Mouse (Mus musculus): Measurements from ENCODE around the gene Haus6. TPM values are rescaled to one million over a fixed set of nuclear protein-coding genes. Genes with fewer than 3 reads are reported as not detected.

Haus6 gene
- total and polyA plus RNA-seq, 3 experiments, result 37.2 to 52.7 (median 42.9) TPM

DNA sequence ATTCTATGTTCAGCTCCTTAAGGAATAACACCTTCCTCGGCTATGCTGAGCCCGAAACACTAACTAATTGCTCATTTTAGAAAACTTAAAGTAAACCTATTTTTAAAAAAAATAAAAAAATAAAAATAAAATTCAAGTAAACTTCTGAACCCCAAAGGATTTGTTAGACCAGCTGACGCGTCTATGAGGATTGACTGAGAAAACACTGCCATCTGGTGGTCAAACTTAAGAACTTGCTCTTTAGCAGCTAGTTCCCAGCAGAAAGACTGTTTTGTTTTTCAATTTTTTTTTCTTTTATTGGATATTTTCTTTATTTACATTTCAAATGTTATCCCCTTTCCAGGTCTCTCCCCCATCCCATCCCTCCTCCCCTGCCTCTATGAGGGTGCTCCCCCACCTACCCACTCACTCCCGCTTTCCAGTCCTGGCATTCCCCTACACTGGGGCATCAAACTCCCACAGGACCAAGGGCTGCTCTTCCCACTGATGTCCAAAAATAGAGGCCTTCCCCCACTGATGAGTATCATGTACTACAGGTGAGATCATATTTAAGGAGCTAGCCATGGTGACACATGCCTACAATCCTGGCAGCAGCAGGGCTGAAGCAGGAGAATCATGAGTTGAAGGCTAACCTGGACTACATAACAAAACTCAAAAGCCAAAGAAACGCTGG is 56.7 kb downstream of the Haus6 start:
- DNase-seq (ENCODE audit: low spot score) (peak; percentile 36), ATAC-seq (ENCODE audit: extremely low read depth, insufficient number of reproducible peaks, low FRiP score, poor library complexity, severe bottlenecking) (no peak)
- H3K9me3 ChIP-seq (replicated peaks), result no peaks in the 10 kb centered on the region
- H3K4me1 ChIP-seq (ENCODE audit: insufficient read depth, low read depth, low read length), result no peaks in the 10 kb centered on the region
- peaks cover 20% of the 10 kb centered on the region; the same call in 1 of the 2 replicates for H3K27me3 ChIP-seq (ENCODE audit: insufficient read depth, low read length)
- no peaks in the 10 kb centered on the region for H3K36me3 ChIP-seq (replicated peaks)
- no peak overlapping the region for H3K4me3 ChIP-seq (ENCODE audit: low read depth, low read length)
- TF ChIP-seq GATA2 (IDR thresholded peaks at IDR 0.05; ENCODE audit: borderline replicate concordance, low read depth, low read length) (no peak), POLR2AphosphoS5 (IDR thresholded peaks at IDR 0.05; ENCODE audit: insufficient replicate concordance, low read depth, low read length) (no peak), CTCF (IDR thresholded peaks at IDR 0.05; ENCODE audit: low read depth, low read length) (0 out of 2 replicates have a peak, but pooled peaks have one; percentile 10), TAL1 (conservative IDR thresholded peaks at IDR 0.05; ENCODE audit: low read depth, low read length) (no peak), GATA1 (IDR thresholded peaks at IDR 0.05; ENCODE audit: borderline replicate concordance, low read length) (no peak)

DNA sequence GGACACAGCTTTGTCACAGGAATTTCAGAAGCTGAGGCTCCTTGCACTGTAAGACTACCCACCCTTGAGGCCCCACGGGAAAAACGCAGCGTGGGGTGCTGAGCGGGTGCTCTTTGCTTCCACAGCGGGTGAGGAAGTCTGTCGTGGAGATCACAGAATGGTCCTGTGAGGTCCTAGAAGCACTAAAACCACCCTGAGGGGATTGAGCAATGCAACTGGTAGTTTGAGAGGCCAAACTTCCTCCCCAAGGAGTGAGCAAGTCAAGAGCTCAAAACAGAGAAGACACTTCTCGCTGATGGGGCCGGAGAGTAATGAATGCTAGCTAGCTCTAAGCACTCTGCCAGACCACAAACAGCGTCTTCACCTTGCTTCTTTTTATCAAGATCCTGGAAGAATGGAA is 63.5 kb downstream of the Haus6 start:
- Histone ChIP-seq H3K27me3 (ENCODE audit: insufficient read depth, low read length) (peaks cover 15% of the 10 kb centered on the region; the same call in 1 of the 2 replicates), H3K4me1 (ENCODE audit: insufficient read depth, low read depth, low read length) (no peaks in the 10 kb centered on the region), H3K9me3 (replicated peaks) (no peaks in the 10 kb centered on the region), H3K4me3 (ENCODE audit: low read depth, low read length) (no peak overlapping the region), H3K36me3 (replicated peaks) (no peaks in the 10 kb centered on the region)
- DNase-seq (ENCODE audit: low spot score), result no peak
- ATAC-seq (ENCODE audit: extremely low read depth, insufficient number of reproducible peaks, low FRiP score, poor library complexity, severe bottlenecking), result no peak
- TF ChIP-seq POLR2AphosphoS5 (IDR thresholded peaks at IDR 0.05; ENCODE audit: insufficient replicate concordance, low read depth, low read length) (no peak), GATA1 (IDR thresholded peaks at IDR 0.05; ENCODE audit: borderline replicate concordance, low read length) (no peak), CTCF (IDR thresholded peaks at IDR 0.05; ENCODE audit: low read depth, low read length) (no peak), TAL1 (conservative IDR thresholded peaks at IDR 0.05; ENCODE audit: low read depth, low read length) (no peak), GATA2 (IDR thresholded peaks at IDR 0.05; ENCODE audit: borderline replicate concordance, low read depth, low read length) (no peak)

DNA sequence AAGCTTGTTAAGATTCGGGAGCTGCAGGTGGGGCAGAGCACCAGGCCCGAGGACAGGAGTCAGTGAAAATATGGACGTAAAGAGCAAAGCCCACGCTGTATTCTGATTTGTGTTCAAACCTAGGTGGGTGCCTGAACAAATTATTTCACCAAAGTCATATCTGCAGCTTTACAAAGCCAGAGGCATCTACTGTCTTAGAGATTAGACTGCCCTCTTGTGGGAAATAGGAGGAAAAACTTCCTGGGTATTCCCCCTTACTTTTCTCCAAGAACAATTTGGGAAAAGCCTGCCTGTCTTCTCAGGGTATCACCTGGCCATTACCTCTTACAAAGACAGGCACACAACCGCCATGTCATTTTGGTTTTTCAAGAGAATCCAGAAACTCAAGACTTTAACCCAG is 66.2 kb downstream of the Haus6 start:
- Histone ChIP-seq H3K9me3 (replicated peaks) (no peaks in the 10 kb centered on the region), H3K36me3 (replicated peaks) (no peaks in the 10 kb centered on the region), H3K27me3 (ENCODE audit: insufficient read depth, low read length) (0 out of 2 replicates have a peak, but pooled peaks cover 6% of the 10 kb centered on the region), H3K4me3 (ENCODE audit: low read depth, low read length) (no peak overlapping the region), H3K4me1 (ENCODE audit: insufficient read depth, low read depth, low read length) (no peaks in the 10 kb centered on the region)
- TF ChIP-seq TAL1 (conservative IDR thresholded peaks at IDR 0.05; ENCODE audit: low read depth, low read length), result no peak
- TF ChIP-seq GATA2 (IDR thresholded peaks at IDR 0.05; ENCODE audit: borderline replicate concordance, low read depth, low read length), result no peak
- TF ChIP-seq GATA1 (IDR thresholded peaks at IDR 0.05; ENCODE audit: borderline replicate concordance, low read length), result no peak
- no peak for TF ChIP-seq POLR2AphosphoS5 (IDR thresholded peaks at IDR 0.05; ENCODE audit: insufficient replicate concordance, low read depth, low read length)
- TF ChIP-seq CTCF (IDR thresholded peaks at IDR 0.05; ENCODE audit: low read depth, low read length), result no peak
- no peak for ATAC-seq (ENCODE audit: extremely low read depth, insufficient number of reproducible peaks, low FRiP score, poor library complexity, severe bottlenecking)
- no peak for DNase-seq (ENCODE audit: low spot score)

DNA sequence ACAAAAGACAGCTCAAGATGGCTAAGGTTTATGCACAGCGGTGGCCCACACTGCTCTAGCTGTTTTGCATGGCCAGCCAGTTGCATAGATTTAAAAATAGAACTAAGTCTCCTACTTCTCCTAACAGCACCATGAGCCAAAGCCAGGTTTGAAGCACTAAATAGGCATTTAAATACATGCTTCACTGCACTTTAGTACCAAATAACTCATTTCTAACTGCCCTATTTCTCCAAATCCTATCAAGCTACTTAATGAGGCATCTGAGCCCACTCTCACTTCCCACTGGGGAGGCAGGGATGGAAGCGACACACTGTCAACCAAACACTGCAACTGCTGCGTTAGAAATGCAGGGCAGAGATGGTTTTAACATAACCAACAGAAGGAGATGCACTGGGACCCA is 67.9 kb downstream of the Haus6 start:
- DNase-seq (ENCODE audit: low spot score), result no peak
- Histone ChIP-seq H3K36me3 (replicated peaks) (no peaks in the 10 kb centered on the region), H3K4me1 (ENCODE audit: insufficient read depth, low read depth, low read length) (no peaks in the 10 kb centered on the region), H3K4me3 (ENCODE audit: low read depth, low read length) (no peak overlapping the region), H3K27me3 (ENCODE audit: insufficient read depth, low read length) (0 out of 2 replicates have a peak, but pooled peaks cover 6% of the 10 kb centered on the region), H3K9me3 (replicated peaks) (no peaks in the 10 kb centered on the region)
- no peak for ATAC-seq (ENCODE audit: extremely low read depth, insufficient number of reproducible peaks, low FRiP score, poor library complexity, severe bottlenecking)
- TF ChIP-seq TAL1 (conservative IDR thresholded peaks at IDR 0.05; ENCODE audit: low read depth, low read length) (no peak), POLR2AphosphoS5 (IDR thresholded peaks at IDR 0.05; ENCODE audit: insufficient replicate concordance, low read depth, low read length) (no peak), GATA2 (IDR thresholded peaks at IDR 0.05; ENCODE audit: borderline replicate concordance, low read depth, low read length) (no peak)

DNA sequence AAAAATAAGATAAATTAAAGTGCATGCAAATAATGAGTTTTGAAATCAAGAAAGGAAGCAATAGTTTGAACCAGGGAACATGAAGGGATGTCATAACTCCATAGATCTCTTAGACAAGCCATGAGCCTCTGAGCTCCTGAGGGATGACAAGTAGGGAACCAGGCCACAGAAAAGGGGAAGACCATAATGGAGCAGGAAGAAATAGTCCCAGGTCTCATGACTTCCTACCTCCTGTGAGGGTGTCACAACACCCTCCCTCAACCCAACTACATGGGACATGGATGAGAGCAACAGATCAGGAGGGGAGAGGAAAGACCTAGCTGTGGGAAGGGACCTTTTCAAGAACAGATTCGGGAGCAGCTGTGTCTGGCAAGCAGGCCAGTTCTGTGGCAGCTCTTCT is 70.3 kb downstream of the Haus6 start:
- TF ChIP-seq TAL1 (conservative IDR thresholded peaks at IDR 0.05; ENCODE audit: low read depth, low read length) (no peak), GATA2 (IDR thresholded peaks at IDR 0.05; ENCODE audit: borderline replicate concordance, low read depth, low read length) (no peak), POLR2AphosphoS5 (IDR thresholded peaks at IDR 0.05; ENCODE audit: insufficient replicate concordance, low read depth, low read length) (no peak), GATA1 (IDR thresholded peaks at IDR 0.05; ENCODE audit: borderline replicate concordance, low read length) (no peak), CTCF (IDR thresholded peaks at IDR 0.05; ENCODE audit: low read depth, low read length) (no peak)
- Histone ChIP-seq H3K4me1 (ENCODE audit: insufficient read depth, low read depth, low read length) (no peaks in the 10 kb centered on the region), H3K27me3 (ENCODE audit: insufficient read depth, low read length) (0 out of 2 replicates have a peak, but pooled peaks cover 2% of the 10 kb centered on the region), H3K9me3 (replicated peaks) (no peaks in the 10 kb centered on the region), H3K36me3 (replicated peaks) (no peaks in the 10 kb centered on the region), H3K4me3 (ENCODE audit: low read depth, low read length) (no peak overlapping the region)
- DNase-seq (ENCODE audit: low spot score) (no peak), ATAC-seq (ENCODE audit: extremely low read depth, insufficient number of reproducible peaks, low FRiP score, poor library complexity, severe bottlenecking) (no peak)

DNA sequence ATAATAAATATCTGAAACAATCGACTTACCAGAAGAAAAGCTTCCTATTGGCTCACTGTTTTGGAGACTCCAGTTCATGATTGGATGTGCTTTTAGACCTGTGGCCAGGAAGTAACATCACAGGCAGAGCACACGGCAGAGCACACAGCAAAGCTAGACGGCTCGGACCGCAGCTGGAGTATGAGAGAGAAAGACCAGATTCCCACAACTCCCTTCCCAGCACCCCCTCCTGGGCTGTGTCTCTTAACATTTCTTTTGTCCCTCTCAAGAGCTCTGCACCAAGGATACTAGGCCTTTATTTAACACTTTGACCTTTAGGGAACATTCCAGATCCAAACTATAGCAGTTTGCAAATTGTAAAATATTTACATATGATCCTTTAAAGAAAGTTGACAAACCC is 72.9 kb downstream of the Haus6 start:
- Histone ChIP-seq H3K4me3 (ENCODE audit: low read depth, low read length) (no peak overlapping the region), H3K36me3 (replicated peaks) (no peaks in the 10 kb centered on the region), H3K9me3 (replicated peaks) (no peaks in the 10 kb centered on the region), H3K4me1 (ENCODE audit: insufficient read depth, low read depth, low read length) (no peaks in the 10 kb centered on the region), H3K27me3 (ENCODE audit: insufficient read depth, low read length) (peaks cover 5% of the 10 kb centered on the region; the same call in 1 of the 2 replicates)
- ATAC-seq (ENCODE audit: extremely low read depth, insufficient number of reproducible peaks, low FRiP score, poor library complexity, severe bottlenecking) (no peak), DNase-seq (ENCODE audit: low spot score) (no peak)
- no peak for TF ChIP-seq GATA1 (IDR thresholded peaks at IDR 0.05; ENCODE audit: borderline replicate concordance, low read length)
- TF ChIP-seq GATA2 (IDR thresholded peaks at IDR 0.05; ENCODE audit: borderline replicate concordance, low read depth, low read length), result no peak
- TF ChIP-seq TAL1 (conservative IDR thresholded peaks at IDR 0.05; ENCODE audit: low read depth, low read length), result no peak
- no peak for TF ChIP-seq POLR2AphosphoS5 (IDR thresholded peaks at IDR 0.05; ENCODE audit: insufficient replicate concordance, low read depth, low read length)
- TF ChIP-seq CTCF (IDR thresholded peaks at IDR 0.05; ENCODE audit: low read depth, low read length), result no peak

Measured in G1E (cell line).